Mouse (Mus musculus) granulocyte monocyte progenitor cell, adult 5-6 weeks (primary cell): ENCODE measurements around the gene Usp30. TPM values are rescaled to one million over a fixed set of nuclear protein-coding genes. Genes with fewer than 3 reads are reported as not detected.

Experiments used
- ATAC-seq: replicated peaks from 2 replicates; pipeline ENCODE4 v1.8.0; 2016; ENCODE audit warnings: mild to moderate bottlenecking, moderate TSS enrichment, inconsistent platforms; ENCODE audit not compliant: poor library complexity, severe bottlenecking
- total RNA-seq, 2 experiments: library from RNA; stranded (forward) in 1 of 2; stranded (reverse) in 1 of 2; fragments of 200-712, 200-1000 nt in 1 of 2; fragments of >200 nt in 1 of 2; fragmentation: Nextera tagmentation in 1 of 2; gene quantifications; 2 replicates each; pipeline ENCODE4 v1.2.3; 2014 to 2017

Usp30 gene
- total RNA-seq (2014; fragmentation: Nextera tagmentation), result 5.5 and 6.5 TPM in 2 replicates
- total RNA-seq (2017), result 3.0 and 5.6 TPM in 2 replicates

GRCm38 (mm10) chr5:114065161-114065560 is at the start of gene Usp30:
Usp30 (plus strand) TSS chr5:114065461.
- no peak for ATAC-seq

- no peak for ATAC-seq
These were observed 40.9 kb upstream of the Usp30 start for GRCm38 (mm10) chr5:114024390-114024789.

DNA sequence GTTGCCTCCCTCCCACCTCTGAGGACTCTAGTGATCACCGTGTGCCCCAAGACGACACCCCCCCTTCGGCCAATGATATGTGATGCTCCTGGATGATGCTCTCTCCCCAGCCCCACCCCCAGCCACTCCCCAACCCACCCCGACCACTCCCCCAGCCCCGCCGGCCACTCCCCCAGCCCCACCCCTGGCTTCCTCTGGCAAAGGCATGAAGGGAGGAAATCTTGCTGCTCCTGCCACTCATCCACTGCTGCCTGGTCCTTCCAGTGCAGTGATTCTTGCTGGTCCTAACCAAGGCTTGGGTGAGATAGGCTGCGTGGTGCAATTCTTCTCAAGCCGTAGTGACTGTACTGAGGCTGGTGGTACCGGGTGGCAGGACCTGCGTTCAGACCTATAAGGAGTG is 40.4 kb upstream of the Usp30 start:
- no peak for ATAC-seq

- no peak for ATAC-seq
These were observed 37.9 kb upstream of the Usp30 start for GRCm38 (mm10) chr5:114027217-114027944.

DNA sequence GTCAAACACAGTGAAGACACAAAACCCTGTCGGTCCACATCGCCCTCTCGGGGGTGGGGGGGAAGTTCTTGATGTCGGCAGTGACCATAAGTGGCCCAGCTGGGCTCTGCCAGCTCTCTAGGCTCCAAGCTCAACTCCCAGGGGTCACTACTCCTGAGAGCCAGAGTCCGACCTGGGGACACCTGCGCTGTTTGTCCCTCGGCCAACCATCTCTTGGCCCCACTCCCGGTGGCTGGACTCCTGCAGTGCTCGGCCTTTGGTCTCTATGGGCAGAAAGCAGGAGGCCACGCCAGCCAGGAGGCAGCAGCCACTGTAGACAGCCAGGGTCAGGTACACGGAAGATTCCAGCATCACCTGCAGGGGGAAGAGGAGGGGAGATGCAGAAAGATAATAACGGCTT is 37.1 kb upstream of the Usp30 start:
- ATAC-seq, result no peak

DNA sequence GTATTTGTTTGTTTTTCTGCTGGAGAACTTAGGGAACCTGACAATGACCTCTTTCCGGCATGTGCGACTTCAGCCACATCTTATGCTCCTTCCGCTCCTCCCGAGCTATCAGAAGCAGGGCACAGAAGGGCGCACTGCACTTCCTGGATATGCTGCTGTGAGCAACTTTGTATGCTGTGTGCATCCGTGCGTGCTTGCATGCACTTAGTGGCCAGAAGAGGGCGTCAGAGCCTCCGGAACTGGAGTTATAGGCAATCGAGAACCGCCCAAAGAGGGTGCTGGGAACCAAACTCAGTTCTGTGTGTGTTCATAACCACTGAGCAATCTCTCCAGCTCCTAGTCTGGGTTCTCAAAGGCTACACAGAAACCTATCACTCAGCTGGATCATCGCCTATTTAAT is 34.6 kb upstream of the Usp30 start:
- ATAC-seq, result no peak

DNA sequence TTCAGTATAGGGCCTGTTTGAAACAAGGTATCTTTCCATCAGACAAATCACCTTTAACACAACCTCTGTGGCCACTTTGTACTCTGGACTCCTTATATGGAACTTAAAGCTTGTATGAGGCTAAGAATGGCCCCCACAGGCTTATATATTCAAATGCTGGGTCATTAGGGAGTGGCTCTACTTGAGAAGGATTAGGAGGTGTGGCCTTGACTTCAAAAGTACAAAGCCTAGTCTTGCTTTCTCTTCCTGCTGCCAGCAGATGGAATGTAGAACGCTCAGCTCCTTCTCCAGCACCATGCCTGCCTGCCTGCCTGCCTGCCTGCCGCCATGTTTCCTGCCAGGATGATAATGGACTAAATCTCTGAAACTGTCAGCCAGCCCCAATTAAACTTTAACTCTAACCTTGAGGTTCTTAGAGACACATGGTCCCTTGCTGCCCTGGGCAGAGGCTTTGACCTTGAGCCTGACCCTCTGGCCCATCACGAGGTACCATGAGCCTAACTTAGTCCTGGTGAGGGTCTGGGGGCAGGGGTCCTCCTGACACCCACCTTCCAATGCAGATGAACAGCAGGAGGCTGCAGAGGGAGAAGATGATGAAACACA is 33.0 kb upstream of the Usp30 start:
- ATAC-seq, result no peak

DNA sequence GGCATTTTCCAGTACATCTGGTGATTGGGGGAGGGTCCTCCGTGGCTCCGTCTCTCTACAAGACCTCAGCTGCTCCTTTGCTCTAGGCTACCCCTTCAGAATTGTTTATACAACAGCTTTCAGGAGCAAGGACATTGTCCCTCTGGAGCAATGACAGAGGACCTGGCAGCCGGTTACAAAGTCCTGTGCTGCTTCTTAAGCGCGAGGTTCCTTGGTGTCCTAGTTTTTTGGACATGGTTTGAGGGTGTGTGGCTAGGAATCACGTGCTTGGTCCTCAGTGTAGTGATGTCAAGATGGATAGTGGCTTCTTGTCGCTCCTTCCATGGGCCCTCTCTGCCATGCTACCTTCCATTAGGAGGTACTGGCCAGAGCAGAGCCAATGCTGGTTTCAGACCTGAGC is 30.9 kb upstream of the Usp30 start:
- no peak for ATAC-seq

- ATAC-seq, result no peak
These were observed 30.1 kb upstream of the Usp30 start for GRCm38 (mm10) chr5:114035111-114035510.

- ATAC-seq, result no peak
These were observed 24.8 kb upstream of the Usp30 start for GRCm38 (mm10) chr5:114040508-114040907.

DNA sequence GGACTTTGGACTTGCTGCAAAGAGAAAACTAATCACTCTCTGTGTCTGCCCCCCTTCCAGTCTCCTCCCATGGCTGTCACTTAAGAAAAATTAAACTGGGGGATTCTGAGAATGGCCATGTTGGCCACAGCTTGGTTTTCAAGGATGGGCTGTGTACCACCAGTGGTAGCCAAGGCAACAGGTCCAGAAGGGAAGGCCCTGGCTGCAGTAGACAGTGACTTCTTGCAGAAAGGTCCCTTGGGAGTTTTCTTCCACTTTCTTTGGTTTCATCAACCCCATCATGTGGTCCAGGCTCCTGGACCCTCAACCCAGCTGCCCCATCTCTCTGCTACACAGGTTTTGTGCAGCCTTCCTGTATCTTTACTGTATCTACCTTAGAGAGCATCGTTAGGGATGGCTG is 24.4 kb upstream of the Usp30 start:
- no peak for ATAC-seq

DNA sequence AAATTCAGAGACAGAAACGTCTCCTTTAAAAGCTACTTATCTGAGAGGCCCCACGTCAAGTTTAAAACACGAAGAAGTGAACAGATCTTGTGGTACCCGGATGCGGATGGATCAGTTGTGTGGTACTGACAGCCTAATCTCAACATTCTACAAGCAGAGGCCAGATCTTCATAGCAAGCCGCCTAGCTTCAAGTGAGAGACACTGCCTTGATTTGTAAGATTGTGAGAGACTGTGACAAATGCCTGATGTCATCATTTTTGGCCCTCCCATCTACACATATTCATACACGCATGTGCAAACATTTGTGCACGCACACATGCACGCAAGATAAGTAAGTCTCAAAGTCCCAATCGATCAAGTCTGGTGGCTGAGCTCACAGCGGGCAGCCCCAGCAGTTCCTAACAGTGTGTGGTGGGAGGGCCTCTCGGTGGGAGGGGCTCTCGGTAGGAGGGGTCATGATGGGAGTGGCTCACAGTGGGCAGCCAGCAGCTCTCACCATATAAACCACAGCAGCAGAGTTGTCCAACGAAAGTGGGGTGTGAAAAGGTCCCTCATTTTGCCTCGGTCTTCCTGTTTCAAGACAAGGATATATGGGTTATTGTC is 23.8 kb upstream of the Usp30 start:
- peak; percentile 97 for ATAC-seq

- no peak for ATAC-seq
These were observed 21.5 kb upstream of the Usp30 start for GRCm38 (mm10) chr5:114043800-114044199.

DNA sequence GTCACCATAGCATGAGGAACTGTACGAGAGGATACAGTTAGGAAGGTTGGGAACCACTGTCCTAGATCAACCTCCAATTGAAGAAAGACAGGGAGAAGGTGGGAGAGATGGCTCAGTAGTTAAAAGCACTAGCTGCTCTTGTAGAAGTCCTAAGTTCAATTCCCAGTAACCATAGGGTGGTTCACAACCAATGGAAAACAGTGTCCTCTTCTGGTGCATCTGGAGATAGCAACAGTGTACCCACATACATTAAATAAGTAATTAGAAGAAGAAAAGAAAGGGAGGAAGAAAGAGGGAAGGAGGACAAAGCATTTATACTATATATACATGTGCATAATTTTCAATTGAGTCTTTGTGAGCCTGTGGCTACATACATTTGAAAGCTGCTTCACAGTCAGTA is 20.1 kb upstream of the Usp30 start:
- no peak for ATAC-seq

- no peak for ATAC-seq
These were observed 19.1 kb upstream of the Usp30 start for GRCm38 (mm10) chr5:114046151-114046550.

DNA sequence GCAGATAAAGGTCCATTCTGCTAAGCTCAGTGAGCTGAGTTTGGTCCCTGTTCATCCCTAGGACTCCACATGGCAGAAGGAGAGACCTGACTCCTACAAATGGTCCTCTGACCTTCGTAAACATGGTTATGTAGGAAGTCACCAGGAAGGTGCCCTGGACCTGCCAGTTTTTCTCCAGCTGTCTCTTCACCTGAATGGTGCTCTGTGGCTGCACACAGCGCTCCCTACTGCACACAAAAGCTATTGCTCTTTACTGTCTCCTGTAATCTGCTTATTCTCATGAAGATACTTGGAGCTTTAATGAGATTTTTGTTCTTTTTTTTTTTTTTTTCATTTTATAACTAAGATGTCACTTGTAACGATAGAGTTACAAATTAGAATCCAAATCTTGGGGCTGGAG is 18.7 kb upstream of the Usp30 start:
- no peak for ATAC-seq

GRCm38 (mm10) chr5:114047182-114047581 is 18.1 kb upstream of the Usp30 start:
- no peak for ATAC-seq

GRCm38 (mm10) chr5:114048731-114049308 is 16.4 kb upstream of the Usp30 start:
- ATAC-seq, result no peak

DNA sequence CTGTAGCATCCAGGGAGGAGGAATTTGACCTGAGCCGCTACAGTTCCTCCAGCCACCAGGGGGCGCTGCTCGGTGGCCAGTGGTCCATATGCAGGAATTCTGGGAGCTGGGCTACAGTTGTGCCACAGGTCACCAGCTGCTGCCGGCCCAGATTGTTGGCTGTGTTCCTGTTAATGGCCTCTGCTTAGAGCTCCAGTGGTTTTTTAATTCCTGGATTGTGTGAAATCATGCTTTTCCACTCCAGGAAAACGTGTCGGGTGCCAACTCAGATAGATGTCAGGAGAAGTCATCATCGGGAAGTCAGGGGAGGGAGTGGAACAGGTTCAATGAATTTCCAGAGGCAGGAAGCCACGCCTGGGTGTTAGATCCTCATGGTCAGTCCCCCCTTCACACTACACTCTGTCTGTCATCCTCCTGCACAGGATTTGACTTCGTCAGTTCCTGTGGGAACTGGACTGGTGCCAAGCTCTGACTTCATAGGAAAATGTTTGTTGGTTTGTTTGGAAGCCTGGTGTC is 13.0 kb upstream of the Usp30 start:
- ATAC-seq, result peak; percentile 50; the same call in 1 of the 2 replicates

GRCm38 (mm10) chr5:114057129-114057731 is 8.0 kb upstream of the Usp30 start:
- ATAC-seq, result no peak

- ATAC-seq, result no peak
These were observed 3.6 kb upstream of the Usp30 start for GRCm38 (mm10) chr5:114061675-114062074.
